Mouse (Mus musculus) midbrain, embryonic 16.5 days (tissue): ENCODE data around the gene Lrrc29. TPM values are rescaled to one million over a fixed set of nuclear protein-coding genes. Genes with fewer than 3 reads are reported as not detected.
A peak's percentile ranks its signal among the peaks of the same experiment; 100 is the strongest.

Source experiments
- ATAC-seq: fragments of 200-750 bp; cut with Nextera tagmentation; 2 replicates; pipeline ENCODE4 v1.8.0; 2017; ENCODE audit warnings: moderate TSS enrichment
- H3K27ac ChIP-seq: fragments of 300-500 bp; sonication (generic); 2 replicates; pipeline ENCODE4 v1.5.1; 2014; ENCODE audit warnings: mild to moderate bottlenecking, low read length, mixed read lengths
- H3K27me3 ChIP-seq: fragments of 300-500 bp; sonication (generic); 2 replicates; pipeline ENCODE4 v1.6.1; 2014; ENCODE audit warnings: low read depth, low read length, mixed read lengths; ENCODE audit not compliant: control insufficient read depth, insufficient read depth
- H3K36me3 ChIP-seq: fragments of 300-500 bp; sonication (generic); 2 replicates; pipeline ENCODE4 v1.6.1; 2014; ENCODE audit warnings: mild to moderate bottlenecking, low read length, moderate library complexity, mixed read lengths; ENCODE audit not compliant: control insufficient read depth, insufficient read depth
- H3K4me1 ChIP-seq: fragments of 300-500 bp; sonication (generic); 2 replicates; pipeline ENCODE4 v1.6.1; 2014; ENCODE audit warnings: mild to moderate bottlenecking, low read length, mixed read lengths; ENCODE audit not compliant: control insufficient read depth, insufficient read depth
- H3K4me2 ChIP-seq: fragments of 300-500 bp; sonication (generic); 2 replicates; pipeline ENCODE4 v1.6.1; 2014; ENCODE audit warnings: mild to moderate bottlenecking, low read length, mixed read lengths
- H3K4me3 ChIP-seq: fragments of 300-500 bp; sonication (generic); 2 replicates; pipeline ENCODE4 v1.5.1; 2014; ENCODE audit warnings: low read depth, mild to moderate bottlenecking, low read length, moderate library complexity, mixed read lengths
- H3K9ac ChIP-seq: fragments of 300-500 bp; sonication (generic); 2 replicates; pipeline ENCODE4 v1.6.1; 2014; ENCODE audit warnings: low read depth, low read length, mixed read lengths
- H3K9me3 ChIP-seq: fragments of 300-500 bp; sonication (generic); replicated peaks from 2 replicates; pipeline ENCODE4 v1.6.1; 2014; ENCODE audit warnings: mild to moderate bottlenecking, low read length, mixed read lengths; ENCODE audit not compliant: control insufficient read depth, poor library complexity, severe bottlenecking
- WGBS: fragments of 180-500 bp; shearing (Covaris S2); extraction: QIAGEN DNeasy Blood & Tissue Kit; methylation state at CpG from one replicate; pipeline ENCODE4 v1.1.7; 2014; 5-methylcytosine and 5-hydroxymethylcytosine counted together
- polyA plus RNA-seq: library from polyadenylated mRNA; unstranded; fragments of >200 nt; fragmentation: Nextera tagmentation; extraction: Ambion mirVana; gene quantifications from 2 replicates; pipeline ENCODE4 v1.2.1, GENCODE M21; 2015

The Lrrc29 gene
- polyA plus RNA-seq, 1 experiment from 2014 or later = 0.83 TPM

DNA sequence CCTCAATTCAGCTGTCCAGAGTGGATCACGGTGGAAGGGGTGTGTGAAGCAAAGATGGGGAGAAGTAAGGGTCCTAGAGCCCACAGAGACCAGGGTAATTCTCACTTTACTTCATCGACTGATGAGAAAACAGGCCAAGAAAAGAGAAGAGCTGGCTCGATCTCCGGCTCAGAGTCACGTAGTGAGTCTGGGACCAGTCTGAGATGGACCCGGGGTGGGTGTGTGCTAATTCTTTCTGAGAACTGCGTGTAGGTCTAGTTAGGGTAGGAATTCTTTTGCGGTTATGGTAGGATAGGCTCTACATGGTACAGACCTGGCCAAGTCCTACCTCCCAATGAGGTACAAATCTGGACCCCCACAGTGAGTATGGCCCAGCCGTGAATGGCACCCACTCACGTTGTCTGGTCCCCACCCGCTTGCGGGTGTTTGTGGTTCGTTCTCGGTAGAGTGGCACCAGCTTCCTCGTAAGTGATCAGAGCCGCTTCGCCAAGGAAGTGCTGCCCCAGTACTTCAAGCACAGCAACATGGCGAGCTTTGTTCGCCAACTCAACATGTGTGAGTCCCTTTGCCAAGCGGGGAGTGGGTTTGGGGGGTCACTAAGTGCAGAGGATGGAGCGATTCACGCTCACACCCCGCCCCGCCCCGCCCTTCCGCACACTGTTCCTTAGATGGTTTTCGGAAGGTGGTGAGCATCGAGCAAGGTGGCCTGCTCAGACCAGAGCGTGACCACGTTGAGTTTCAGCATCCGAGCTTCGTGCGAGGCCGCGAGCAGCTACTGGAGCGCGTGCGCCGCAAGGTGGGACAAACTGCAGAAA is 55.8 kb downstream of the Lrrc29 start:
- no peaks in the 10 kb centered on the region for H3K9me3 ChIP-seq
- peak overlapping the region; percentile 49 for H3K4me3 ChIP-seq
- no peak overlapping the region for H3K27ac ChIP-seq
- WGBS = 2% methylated on average over 39 of the region's 39 CpGs
- H3K27me3 ChIP-seq = peaks cover 84% of the 10 kb centered on the region
- peaks cover 21% of the 10 kb centered on the region for H3K4me1 ChIP-seq
- ATAC-seq = no peak
- no peaks in the 10 kb centered on the region for H3K36me3 ChIP-seq
- peak overlapping the region; percentile 70 for H3K9ac ChIP-seq
- H3K4me2 ChIP-seq = peak overlapping the region; percentile 94

- ATAC-seq = 0 out of 2 replicates have a peak, but pooled peaks have one; percentile 1
These were observed 56.6 kb downstream of the Lrrc29 start, which contains the start of gene Hsf4 for GRCm38 (mm10) chr8:105269461-105269947. Hsf4 (plus strand) TSS chr8:105269801.

GRCm38 (mm10) chr8:105269075-105269458 is 57.0 kb downstream of the Lrrc29 start:
- peak; percentile 47; the same call in 1 of the 2 replicates for ATAC-seq
- WGBS = 2% methylated on average over 10 of the region's 10 CpGs
- peak overlapping the region; percentile 70 for H3K9ac ChIP-seq
- peak overlapping the region; percentile 94 for H3K4me2 ChIP-seq
- H3K9me3 ChIP-seq = no peaks in the 10 kb centered on the region
- no peaks in the 10 kb centered on the region for H3K36me3 ChIP-seq
- peak overlapping the region; percentile 47; the same call in 1 of the 2 replicates for H3K27ac ChIP-seq
- peaks cover 85% of the 10 kb centered on the region for H3K27me3 ChIP-seq
- H3K4me1 ChIP-seq = peaks cover 20% of the 10 kb centered on the region
- peak overlapping the region; percentile 49 for H3K4me3 ChIP-seq

More at GRCm38 (mm10) chr8:105269461-105269947, 56.6 kb downstream of the Lrrc29 start, which contains the start of gene Hsf4:
- Histone ChIP-seq H3K4me3 (peak within 1 kb of the TSS; percentile 49), H3K4me2 (peak within 1 kb of the TSS; percentile 94), H3K36me3 (no peaks in the 10 kb centered on the region), H3K4me1 (peaks cover 20% of the 10 kb centered on the region), H3K9me3 (no peaks in the 10 kb centered on the region), H3K9ac (peak within 1 kb of the TSS; percentile 70), H3K27ac (peak within 1 kb of the TSS; percentile 67), H3K27me3 (peaks cover 84% of the 10 kb centered on the region)
- WGBS = under 1% methylated on average over 31 of the region's 42 CpGs

GRCm38 (mm10) chr8:105268342-105269074 is 57.6 kb downstream of the Lrrc29 start:
- H3K9me3 ChIP-seq = no peaks in the 10 kb centered on the region
- peaks cover 20% of the 10 kb centered on the region for H3K4me1 ChIP-seq
- peaks cover 85% of the 10 kb centered on the region for H3K27me3 ChIP-seq
- H3K9ac ChIP-seq = peak overlapping the region; percentile 70
- WGBS = under 1% methylated on average over 65 of the region's 65 CpGs
- H3K36me3 ChIP-seq = no peaks in the 10 kb centered on the region
- H3K4me3 ChIP-seq = peak overlapping the region; percentile 49
- peak; percentile 91 for ATAC-seq
- H3K27ac ChIP-seq = peak overlapping the region; percentile 67
- H3K4me2 ChIP-seq = peak overlapping the region; percentile 94

- Histone ChIP-seq H3K27ac (no peak overlapping the region), H3K4me3 (no peak overlapping the region), H3K4me1 (peaks cover 20% of the 10 kb centered on the region), H3K9me3 (no peaks in the 10 kb centered on the region), H3K27me3 (peaks cover 78% of the 10 kb centered on the region), H3K4me2 (no peak overlapping the region), H3K9ac (no peak overlapping the region), H3K36me3 (no peaks in the 10 kb centered on the region)
- 7% methylated on average over 13 of the region's 13 CpGs for WGBS
- ATAC-seq = no peak
These were observed 59.3 kb downstream of the Lrrc29 start for GRCm38 (mm10) chr8:105266775-105267174.

DNA sequence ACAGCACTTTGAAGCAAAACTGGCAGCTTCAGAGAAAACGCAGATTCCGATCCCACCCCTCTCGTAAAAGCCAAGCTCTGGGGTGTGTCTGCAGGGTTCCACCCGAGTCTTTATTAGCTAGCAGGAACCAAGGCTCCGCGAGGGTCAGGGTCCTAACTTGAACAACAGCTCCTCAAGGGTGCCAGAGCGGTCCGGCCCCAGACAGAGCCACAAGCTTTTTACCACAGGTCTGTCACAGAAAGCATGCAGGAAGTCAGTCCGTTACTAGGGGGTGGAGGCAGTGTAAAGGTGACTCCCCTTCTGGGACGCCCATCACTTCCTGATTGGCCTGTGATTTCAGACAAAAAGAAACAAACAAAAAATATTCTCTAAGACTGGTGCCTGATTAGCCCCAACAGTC is 61.0 kb downstream of the Lrrc29 start:
- Histone ChIP-seq H3K36me3 (no peaks in the 10 kb centered on the region), H3K4me2 (peak overlapping the region; percentile 82), H3K4me3 (no peak overlapping the region; the same call in 1 of the 2 replicates), H3K4me1 (peaks cover 15% of the 10 kb centered on the region), H3K9me3 (no peaks in the 10 kb centered on the region), H3K27ac (no peak overlapping the region), H3K27me3 (peaks cover 71% of the 10 kb centered on the region), H3K9ac (no peak overlapping the region)
- 15% methylated on average over 10 of the region's 10 CpGs for WGBS
- no peak for ATAC-seq

- Histone ChIP-seq H3K9me3 (no peaks in the 10 kb centered on the region), H3K27ac (no peak within 1 kb of the TSS), H3K4me3 (peak within 1 kb of the TSS; percentile 63), H3K4me2 (peak within 1 kb of the TSS; percentile 82), H3K36me3 (no peaks in the 10 kb centered on the region), H3K9ac (peak within 1 kb of the TSS; percentile 74), H3K27me3 (peaks cover 70% of the 10 kb centered on the region), H3K4me1 (peaks cover 12% of the 10 kb centered on the region; the same call in 1 of the 2 replicates)
- WGBS = 1% methylated on average over 54 of the region's 54 CpGs
- ATAC-seq = no peak
These were observed 61.8 kb downstream of the Lrrc29 start, which contains the start of the genes Tradd and Fbxl8 for GRCm38 (mm10) chr8:105264024-105264982. Tradd (minus strand) TSS chr8:105264609. Fbxl8 (plus strand) TSS chr8:105264648.
